Mouse (Mus musculus) cortical plate, adult 2 months (tissue): ENCODE measurements around the gene Steap3. TPM values are rescaled to one million over a fixed set of nuclear protein-coding genes. Genes with fewer than 3 reads are reported as not detected.

Source experiments
- H3K27ac ChIP-seq: fragments of 200-500 bp; 2 replicates; pipeline ENCODE4 v1.5.1; 2012; ENCODE audit warnings: low read length, control low read depth, inconsistent platforms; ENCODE audit not compliant: insufficient read depth
- H3K4me1 ChIP-seq: fragments of 200-500 bp; 2 replicates; pipeline ENCODE4 v1.6.1; 2011; ENCODE audit warnings: low read length; ENCODE audit not compliant: control insufficient read depth, insufficient read depth
- H3K4me3 ChIP-seq: fragments of 200-500 bp; 2 replicates; pipeline ENCODE4 v1.5.1; 2011; ENCODE audit warnings: mild to moderate bottlenecking, low read length, control low read depth; ENCODE audit not compliant: insufficient read depth
- CTCF ChIP-seq: fragments of 200-500 bp; IDR thresholded peaks from 2 replicates; pipeline ENCODE4 v1.5.1; 2011; ENCODE audit warnings: mild to moderate bottlenecking, control low read depth, low read length; ENCODE audit not compliant: insufficient read depth; ENCODE audit errors: extremely low read depth
- POLR2A ChIP-seq: fragments of 200-500 bp; IDR thresholded peaks from 2 replicates; pipeline ENCODE4 v1.6.1; 2011; ENCODE audit warnings: mild to moderate bottlenecking, low read length, control low read depth; ENCODE audit not compliant: insufficient read depth; ENCODE audit errors: extremely low read depth
- polyA plus RNA-seq: library from polyadenylated mRNA; depleted of rRNA; stranded (reverse); fragments of >200 nt; gene quantifications from 2 replicates; pipeline ENCODE4 v1.2.3, GENCODE M21; 2012

Steap3 gene
- polyA plus RNA-seq, 1 experiment, result 10.1 TPM

- H3K4me3 ChIP-seq, result no peak overlapping the region
- H3K4me1 ChIP-seq, result no peaks in the 10 kb centered on the region
- no peak overlapping the region for H3K27ac ChIP-seq
- TF ChIP-seq CTCF (no peak), POLR2A (no peak)
Measured at GRCm38 (mm10) chr1:120192321-120192720, 80.2 kb downstream of the Steap3 start.

- H3K27ac ChIP-seq, result no peak overlapping the region
- no peak for TF ChIP-seq CTCF
- no peak for TF ChIP-seq POLR2A
- H3K4me3 ChIP-seq, result no peak overlapping the region
- H3K4me1 ChIP-seq, result no peaks in the 10 kb centered on the region
Measured at GRCm38 (mm10) chr1:120190946-120191345, 81.6 kb downstream of the Steap3 start.

- no peaks in the 10 kb centered on the region for H3K4me1 ChIP-seq
- no peak overlapping the region for H3K4me3 ChIP-seq
- 0 out of 2 replicates have a peak, but pooled peaks have one; percentile 3 for TF ChIP-seq CTCF
- no peak for TF ChIP-seq POLR2A
- no peak overlapping the region for H3K27ac ChIP-seq
Measured at GRCm38 (mm10) chr1:120190300-120190699, 82.2 kb downstream of the Steap3 start.

DNA sequence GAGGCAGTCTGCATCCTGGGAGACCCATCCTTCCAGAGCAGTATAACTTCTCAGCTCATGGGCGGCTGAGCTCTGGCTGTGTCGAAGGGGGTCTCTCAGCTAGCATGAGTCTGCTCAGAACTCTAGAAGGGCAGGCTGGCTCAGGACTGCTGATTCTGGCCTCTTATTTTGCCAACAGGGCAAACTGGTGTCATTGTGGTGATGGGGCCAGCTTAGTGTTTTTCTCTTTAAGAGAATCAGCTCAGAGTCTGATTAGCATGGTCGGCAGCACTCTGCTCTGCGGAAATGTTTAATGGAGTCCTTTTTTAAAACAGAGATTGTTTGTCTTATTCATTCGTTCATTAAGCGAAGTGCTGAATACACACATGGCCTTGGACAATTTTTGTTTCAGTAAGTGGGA lies 83.3 kb downstream of the Steap3 start:
- H3K4me1 ChIP-seq, result no peaks in the 10 kb centered on the region
- no peak for TF ChIP-seq CTCF
- no peak for TF ChIP-seq POLR2A
- H3K27ac ChIP-seq, result no peak overlapping the region
- no peak overlapping the region for H3K4me3 ChIP-seq

DNA sequence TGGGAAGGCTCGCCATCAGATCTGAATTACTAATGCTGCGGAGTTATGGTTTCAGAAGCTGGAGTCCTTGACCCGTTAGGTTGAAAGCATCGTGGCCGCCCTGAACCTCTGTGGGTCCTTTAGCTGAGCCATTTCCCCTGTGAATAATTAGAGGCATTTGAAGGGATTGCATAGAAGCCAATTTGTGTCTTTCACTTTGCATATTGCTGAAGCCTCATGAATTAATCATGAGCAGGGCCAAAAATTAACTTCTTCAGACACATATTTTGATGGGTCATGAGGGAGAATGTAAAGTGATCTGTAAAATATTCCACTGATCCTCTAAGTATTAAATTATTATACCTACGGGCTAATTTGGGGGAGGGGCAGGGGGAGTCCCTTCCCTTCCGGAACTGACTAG lies 85.4 kb downstream of the Steap3 start:
- H3K27ac ChIP-seq, result no peak overlapping the region
- H3K4me3 ChIP-seq, result no peak overlapping the region
- TF ChIP-seq CTCF (no peak), POLR2A (no peak)
- no peaks in the 10 kb centered on the region for H3K4me1 ChIP-seq

DNA sequence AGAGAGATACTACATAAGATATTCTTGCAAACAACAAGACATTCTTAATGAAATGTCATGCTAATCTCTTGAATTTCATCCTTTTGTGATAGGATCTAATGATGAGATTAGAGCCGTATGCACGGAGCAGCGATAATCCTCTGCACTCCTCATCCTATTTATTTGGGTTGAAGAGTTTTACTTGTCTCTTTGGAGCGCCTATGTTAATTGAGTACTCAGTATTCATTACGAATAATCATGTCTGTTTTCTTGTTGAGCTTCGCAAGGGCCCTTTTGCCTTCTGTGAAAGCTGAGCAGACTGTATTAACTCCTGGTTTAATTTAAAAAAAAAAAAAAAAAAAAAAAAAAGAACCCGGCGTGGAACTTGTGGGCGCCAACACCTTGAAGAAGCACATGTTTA lies 85.8 kb downstream of the Steap3 start:
- Histone ChIP-seq H3K27ac (no peak overlapping the region), H3K4me3 (no peak overlapping the region), H3K4me1 (no peaks in the 10 kb centered on the region)
- TF ChIP-seq CTCF (no peak), POLR2A (no peak)

GRCm38 (mm10) chr1:120186204-120186603 lies 86.3 kb downstream of the Steap3 start:
- no peak overlapping the region for H3K4me3 ChIP-seq
- TF ChIP-seq CTCF, result no peak
- no peak for TF ChIP-seq POLR2A
- H3K27ac ChIP-seq, result no peak overlapping the region
- no peaks in the 10 kb centered on the region for H3K4me1 ChIP-seq

GRCm38 (mm10) chr1:120177141-120177540 lies 95.4 kb downstream of the Steap3 start:
- H3K4me3 ChIP-seq, result no peak overlapping the region
- no peaks in the 10 kb centered on the region for H3K4me1 ChIP-seq
- TF ChIP-seq CTCF (no peak), POLR2A (no peak)
- no peak overlapping the region for H3K27ac ChIP-seq

DNA sequence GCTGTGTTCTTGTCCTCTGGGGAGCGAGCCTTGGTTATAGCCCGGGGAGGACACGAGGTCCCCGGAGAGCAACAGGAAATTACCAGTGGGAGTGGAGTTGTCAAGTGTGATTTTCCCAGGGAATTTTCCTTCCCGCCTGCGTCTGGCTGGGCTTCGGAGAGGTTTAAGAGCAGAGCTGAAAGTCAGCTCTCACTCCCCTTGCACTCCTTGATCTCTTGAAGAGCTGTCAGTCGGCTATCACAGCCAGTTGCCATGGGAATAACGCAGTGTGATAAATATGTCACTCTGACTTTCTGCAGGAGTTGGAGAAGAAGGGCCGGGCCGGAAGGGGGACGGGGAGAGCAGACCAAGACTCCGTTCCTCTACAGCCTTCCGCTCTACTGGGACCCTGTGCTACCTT lies 96.2 kb downstream of the Steap3 start:
- Histone ChIP-seq H3K27ac (no peak overlapping the region), H3K4me1 (no peaks in the 10 kb centered on the region)
- TF ChIP-seq CTCF (no peak), POLR2A (no peak)

GRCm38 (mm10) chr1:120174991-120175390 lies 97.5 kb downstream of the Steap3 start:
- TF ChIP-seq POLR2A (no peak), CTCF (no peak)
- no peak overlapping the region for H3K4me3 ChIP-seq
- no peak overlapping the region for H3K27ac ChIP-seq
- H3K4me1 ChIP-seq, result no peaks in the 10 kb centered on the region

More for the DNA sequence above, 96.2 kb downstream of the Steap3 start:
- no peak overlapping the region for H3K4me3 ChIP-seq

DNA sequence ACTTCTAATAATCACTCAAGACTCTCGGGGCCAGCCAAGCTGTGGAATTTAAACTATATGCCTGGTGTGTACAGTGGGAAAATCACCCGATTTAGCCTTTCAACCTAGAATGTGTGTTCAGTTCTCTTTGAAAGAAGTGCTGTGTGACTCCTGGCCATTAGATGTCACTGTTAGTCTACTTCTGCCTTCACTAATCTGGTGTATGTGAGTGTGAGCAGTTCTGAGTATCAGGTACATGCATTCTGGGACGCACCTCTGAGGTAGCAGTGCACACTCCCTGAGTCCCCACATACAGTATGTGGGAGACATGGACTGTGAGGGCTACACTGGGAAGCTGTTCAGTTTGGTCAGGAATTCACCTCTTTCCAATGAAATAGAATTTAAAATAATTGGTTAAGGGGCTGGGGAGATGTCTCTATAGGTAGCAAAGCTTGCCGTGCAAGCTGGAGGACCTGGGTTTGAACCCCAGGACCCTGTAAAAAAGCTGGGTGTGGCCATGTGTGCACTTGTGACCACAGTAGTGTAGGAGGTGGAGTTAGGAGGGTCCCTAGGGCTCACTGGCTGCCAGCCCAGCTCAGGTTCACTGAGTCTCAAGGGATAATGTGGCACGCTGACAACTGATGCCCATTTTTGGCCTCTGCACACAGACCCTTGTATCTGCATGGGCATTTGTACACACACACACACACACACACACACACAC lies 100.5 kb downstream of the Steap3 start:
- TF ChIP-seq POLR2A (no peak), CTCF (peak; percentile 76)
- Histone ChIP-seq H3K4me1 (no peaks in the 10 kb centered on the region), H3K4me3 (no peak overlapping the region), H3K27ac (no peak overlapping the region)
